Mouse (Mus musculus) bone marrow macrophage, adult 2 months (primary cell): ENCODE measurements around the gene Rtp3.

ENCODE experiments used
- CTCF ChIP-seq: IDR thresholded peaks from 2 replicates; pipeline ENCODE4 v1.5.1; 2012; ENCODE audit warnings: low read depth, mild to moderate bottlenecking, low read length, moderate library complexity
- POLR2A ChIP-seq: IDR thresholded peaks from 2 replicates; pipeline ENCODE4 v1.6.1; 2012; ENCODE audit warnings: mild to moderate bottlenecking, low read depth, low read length, borderline replicate concordance

DNA sequence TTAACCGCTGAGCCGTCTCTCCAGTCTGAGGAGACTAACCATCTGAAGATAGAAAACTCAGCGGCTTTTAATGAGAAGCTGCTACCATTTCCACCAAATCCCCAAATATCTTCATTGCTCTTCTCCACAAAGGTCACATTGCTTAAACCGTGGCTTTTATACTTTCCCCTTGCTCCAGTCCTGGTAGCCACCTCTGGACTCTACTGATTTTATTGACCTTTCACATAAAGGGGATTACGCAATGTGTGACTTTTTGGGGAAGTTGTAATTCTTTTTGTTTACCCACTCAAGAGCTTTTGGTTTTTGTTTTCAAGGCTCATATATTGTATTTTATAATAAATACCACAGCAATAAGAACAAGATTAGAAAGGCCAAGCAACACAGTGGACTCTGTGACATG is 4.8 kb downstream of the Rtp3 start:
- TF ChIP-seq CTCF = no peak
- no peak for TF ChIP-seq POLR2A
